Mouse (Mus musculus): ENCODE measurements around the gene Dyrk1a.

Dyrk1a gene

DNA sequence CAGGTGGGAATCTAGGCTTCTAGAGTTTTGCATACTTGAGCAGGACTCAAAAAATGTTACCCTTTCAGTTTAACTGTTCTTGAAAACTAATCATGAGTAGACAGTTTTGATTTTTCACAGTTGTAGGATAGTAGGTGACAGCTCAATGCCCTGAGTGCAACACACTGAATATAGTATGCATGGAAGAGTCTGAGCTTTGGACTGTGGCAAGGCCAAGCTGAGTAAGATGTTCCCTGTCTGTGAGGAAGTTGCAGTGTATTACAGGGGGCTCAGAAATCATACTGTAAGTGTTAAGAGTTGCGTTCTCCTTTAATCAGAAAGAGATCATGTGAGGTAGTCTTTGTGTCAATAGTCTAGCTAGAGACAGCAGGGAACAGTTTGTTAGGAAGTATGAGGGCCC, 20.4 kb downstream of the Dyrk1a start:
- no peak for DNase-seq (ENCODE audit: low read depth, low spot score)

DNA sequence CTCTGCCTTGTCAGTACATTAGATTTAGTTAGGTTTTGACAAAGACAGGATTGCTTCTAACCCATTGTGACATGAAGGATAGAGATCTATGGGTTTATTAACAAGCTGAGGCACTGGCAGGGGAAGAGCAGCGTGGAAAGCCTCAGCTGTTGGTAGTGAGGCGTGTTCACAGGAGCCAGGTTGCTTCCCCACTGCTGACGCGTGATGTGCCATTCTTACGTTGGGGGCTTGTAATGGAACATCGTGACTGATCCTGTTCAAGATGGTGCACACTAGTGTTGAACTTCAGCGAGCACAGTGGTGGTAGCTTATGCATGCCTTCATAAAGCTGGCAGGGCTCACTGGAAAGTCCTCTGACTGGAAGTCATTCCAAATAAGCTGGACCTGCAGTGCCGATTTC, 21.2 kb downstream of the Dyrk1a start:
- no peak for DNase-seq (ENCODE audit: low read depth, low spot score)

DNA sequence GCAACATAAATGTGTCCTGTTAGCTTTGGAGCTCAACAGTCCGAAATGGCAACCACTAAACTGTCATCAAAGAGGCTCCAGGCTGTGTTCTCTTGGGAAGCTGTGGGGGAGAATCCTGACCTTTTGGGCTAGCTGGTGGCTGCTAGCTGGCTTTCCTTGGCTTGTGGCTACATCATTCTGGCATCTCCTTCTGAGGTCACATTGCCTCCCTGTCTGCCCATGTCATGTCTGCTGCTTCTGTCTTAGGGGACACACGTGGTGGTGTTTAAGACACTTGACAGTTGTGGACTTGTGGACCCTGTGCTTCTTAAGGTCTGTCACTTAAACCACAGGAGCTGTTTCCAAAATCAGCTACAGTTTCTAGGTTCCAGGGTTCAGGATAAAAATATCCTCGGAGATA, 21.7 kb downstream of the Dyrk1a start:
- DNase-seq (ENCODE audit: low read depth, low spot score): no peak

DNA sequence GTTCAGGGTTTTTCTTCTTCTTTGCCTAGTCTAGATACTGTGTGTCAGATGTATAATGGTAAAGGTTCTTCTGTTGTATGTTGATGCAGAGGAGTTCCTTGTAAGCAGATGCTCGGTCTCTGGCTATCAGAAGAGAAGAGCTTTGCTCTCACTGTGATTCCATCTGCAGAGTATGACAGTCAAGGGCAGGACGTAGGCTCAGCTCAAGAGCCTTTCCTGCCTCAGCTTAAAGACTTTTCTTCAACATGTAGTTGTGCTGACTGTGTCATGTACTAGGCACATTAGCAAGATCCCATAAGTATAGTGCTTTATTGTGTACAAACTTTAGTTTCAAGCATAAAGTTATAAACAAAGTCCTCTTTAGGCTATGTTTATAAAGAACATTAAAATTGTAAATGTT, 26.8 kb downstream of the Dyrk1a start:
- no peak for DNase-seq (ENCODE audit: low read depth, low spot score)

DNA sequence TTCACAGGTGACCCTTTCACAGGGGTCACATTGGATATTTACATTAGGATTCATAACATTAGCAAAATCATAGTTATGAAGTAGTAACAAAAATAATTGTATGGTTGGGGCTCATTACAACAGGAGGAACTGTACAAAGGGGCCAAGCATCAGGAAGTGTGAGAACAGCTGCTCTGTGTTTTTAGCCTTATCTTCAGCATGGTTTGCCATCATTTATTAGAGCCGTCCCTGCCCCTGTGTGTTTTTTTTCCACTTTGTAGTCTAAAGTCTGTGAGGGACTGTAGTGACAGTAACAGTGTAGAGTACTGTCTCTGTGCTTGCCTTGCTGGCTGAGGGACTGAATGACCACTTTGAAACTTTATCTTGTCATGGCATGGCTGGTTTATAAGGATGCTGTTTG, 27.8 kb downstream of the Dyrk1a start:
- DNase-seq (ENCODE audit: low read depth, low spot score): no peak

DNA sequence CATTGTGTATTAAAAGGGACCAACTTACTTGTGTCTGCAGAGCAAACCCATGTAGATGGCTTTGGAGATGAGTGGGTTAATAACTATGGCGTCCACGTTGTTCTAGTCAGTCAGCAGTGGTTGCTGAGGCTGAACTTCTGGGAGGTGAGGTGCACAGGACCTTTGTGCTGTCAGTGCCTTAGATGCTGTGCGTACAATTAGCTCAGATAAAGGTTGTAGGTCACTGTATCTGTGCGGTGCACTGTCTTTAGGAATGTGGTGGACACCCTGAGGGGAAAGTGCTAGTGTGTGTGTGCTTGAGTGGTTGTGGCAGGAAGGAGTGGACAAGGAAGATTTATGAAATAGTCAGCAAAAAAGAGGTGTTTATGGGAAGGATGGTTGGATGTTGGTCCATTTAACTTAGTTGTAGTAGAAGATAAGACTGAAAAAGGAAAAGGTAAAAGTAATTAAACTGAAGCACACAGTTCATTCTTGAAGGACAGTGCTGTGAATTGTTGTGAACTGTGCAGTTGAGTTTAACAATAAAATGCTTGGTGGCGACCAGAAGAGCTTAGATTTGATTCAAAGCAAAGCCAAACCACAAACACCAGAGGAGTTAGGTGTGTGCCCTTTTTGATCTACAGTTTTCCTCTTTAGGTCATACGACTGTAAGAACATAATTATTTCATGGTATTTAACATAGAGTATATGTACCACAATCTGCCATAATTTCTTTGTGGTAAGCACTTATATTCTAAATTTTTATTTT, 30.3 kb downstream of the Dyrk1a start:
- DNase-seq (ENCODE audit: low read depth, low spot score): no peak

DNA sequence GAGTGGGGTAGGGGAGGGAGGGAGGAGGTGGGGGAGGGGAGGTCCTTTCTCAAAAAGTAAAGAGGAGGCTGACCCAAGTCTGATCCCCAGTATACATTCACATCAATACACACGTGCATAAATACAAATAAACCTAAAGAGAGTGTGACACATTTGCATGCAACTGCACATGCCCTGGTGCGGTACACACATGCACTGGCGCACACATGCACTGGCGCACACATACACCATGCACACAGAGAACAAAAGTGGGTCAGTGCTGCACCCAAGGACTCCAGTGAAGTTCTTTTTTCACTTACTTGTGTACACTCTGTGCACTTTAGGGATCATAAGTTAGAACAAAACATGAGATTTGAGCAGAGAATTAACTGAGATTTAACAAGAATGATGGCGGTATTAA, 31.3 kb downstream of the Dyrk1a start:
- no peak for DNase-seq (ENCODE audit: low read depth, low spot score)

DNA sequence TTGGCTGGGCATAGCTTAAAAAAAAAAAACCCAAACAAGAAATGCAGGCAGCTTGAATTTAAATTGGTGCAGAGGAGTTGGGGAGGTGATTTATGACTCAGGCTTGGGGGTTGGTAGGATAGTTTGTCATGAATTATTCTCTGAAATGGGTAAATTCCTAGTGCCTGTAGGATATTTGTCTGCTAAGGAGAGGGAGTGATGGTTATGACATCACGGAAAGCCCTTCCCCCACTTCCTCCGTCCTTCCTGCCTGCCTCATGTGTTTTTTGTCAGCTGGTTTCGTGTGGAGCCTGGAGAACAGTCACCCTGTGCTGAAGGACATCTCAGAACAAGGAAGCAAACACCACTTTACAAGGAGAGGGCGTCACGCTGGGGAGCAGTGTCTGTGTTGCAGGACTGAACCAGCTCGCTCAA, 31.7 kb downstream of the Dyrk1a start:
- peak; percentile 59 for DNase-seq (ENCODE audit: low read depth, low spot score)

DNA sequence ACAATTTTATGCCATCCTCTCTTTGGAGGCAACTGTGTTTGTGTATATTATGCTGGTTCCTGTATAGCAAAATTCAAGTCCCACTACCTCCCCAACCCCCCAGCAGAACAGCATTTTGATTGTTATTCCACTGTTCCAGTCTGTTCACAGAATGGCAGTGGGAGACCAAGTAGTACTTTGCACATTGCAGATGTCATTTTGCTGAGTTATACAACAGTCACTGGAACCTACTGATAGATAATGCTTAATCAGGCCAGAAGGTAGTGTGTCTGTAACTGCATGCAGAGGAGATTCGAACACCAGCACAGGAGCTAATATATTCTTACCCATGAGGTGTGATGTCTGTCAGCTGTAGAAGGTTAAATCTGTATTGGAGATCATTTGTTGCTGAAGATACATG, 32.4 kb downstream of the Dyrk1a start:
- DNase-seq (ENCODE audit: low read depth, low spot score): no peak

DNA sequence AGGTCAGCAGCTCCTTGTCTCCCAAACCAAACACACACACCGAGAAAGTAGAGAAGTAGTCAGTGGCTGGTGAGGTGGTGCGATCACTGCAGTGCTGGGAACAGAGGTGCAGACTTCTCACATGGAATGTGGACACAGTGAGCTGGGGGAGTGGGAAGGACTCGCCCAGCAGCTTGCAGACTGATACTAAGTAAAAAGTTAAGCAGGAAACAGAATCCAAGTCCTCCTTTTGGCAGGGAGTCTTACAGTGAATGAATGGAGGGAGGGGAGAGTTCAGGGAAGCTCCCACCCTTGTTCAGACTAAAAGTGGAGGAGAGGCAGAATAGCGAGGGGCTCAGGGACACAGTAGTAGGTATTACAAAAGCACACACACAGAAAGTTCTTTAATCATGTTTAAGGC, 32.9 kb downstream of the Dyrk1a start:
- DNase-seq (ENCODE audit: low read depth, low spot score): no peak

DNA sequence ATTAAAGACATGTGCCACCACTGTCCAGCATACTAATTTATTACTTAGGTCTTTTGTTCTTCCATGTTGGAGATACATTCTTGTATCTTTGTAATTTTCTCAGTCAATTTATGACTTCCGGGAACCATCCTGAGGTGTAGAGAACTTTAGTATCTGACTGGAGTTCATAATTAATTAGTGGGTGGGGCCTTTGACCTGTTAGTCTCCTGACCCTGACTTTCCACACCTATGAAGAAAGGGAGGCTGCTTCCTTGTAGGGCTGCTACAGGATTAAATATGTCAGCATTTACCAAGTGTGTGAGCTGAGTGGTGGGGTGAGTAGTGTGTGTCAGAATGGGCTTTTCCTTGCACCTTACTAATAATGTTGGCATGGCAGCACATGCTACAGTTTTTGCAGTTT, 36.4 kb downstream of the Dyrk1a start:
- DNase-seq (ENCODE audit: low read depth, low spot score): no peak

DNA sequence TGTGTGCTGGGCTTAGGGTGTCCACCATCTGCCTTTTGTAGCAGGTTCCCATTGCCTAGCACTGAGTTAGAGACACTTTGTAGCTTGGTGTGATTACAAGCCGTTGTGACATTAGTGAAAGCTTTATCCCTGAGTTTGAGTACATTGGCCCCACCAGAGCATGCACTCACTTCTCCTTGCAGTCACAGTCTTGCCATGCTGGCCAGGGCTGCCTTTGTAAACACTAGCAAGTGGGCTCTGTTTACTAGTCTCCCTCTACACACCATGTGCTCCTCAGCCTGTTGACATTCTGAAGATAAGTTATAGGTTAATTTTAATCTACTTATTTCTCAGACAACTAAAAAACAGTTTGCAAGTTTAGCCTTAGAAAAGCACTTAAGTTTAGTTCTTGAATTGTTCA, 37.7 kb downstream of the Dyrk1a start:
- DNase-seq (ENCODE audit: low read depth, low spot score): no peak

DNA sequence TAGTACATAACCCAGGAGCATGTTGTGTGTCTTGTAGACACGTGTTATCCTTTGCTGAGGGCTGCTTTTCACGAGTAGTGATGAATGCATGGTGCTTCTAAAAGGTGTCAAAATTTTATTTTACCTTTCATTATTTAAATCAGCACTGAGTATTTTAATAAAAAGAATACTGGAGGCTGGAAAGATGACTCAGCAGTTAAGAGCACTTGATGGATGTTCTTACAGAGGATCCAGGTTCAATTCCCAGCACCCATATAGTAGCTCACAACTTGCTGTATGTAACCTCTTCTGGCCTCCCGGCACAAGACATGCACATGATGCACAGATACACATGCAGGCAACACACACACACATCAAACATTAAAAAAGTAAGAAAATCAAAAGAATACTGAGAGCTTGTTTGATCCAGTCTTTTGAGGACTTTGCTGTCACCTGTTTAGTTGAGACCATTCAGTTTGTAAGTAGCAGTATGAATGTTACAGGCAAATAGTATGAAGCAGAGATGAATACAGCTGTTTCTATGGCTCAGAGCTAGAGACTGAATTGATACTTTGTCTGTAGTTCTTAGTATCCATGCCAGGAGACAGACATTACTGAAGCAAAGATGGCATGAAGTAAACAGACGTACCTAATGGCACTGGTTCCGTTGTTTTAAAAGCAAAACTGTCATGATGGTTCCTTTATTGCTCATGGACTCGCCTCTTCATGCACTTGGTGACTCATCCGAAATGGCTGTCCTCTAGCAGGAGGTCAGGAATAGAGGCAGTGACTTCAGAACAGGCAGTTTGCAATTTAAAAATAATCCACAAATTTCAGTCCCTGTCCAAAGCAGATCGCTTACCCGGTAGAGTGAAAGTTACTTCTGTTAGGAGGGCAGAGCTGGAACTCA, 39.1 kb downstream of the Dyrk1a start:
- no peak for DNase-seq (ENCODE audit: low read depth, low spot score)

DNA sequence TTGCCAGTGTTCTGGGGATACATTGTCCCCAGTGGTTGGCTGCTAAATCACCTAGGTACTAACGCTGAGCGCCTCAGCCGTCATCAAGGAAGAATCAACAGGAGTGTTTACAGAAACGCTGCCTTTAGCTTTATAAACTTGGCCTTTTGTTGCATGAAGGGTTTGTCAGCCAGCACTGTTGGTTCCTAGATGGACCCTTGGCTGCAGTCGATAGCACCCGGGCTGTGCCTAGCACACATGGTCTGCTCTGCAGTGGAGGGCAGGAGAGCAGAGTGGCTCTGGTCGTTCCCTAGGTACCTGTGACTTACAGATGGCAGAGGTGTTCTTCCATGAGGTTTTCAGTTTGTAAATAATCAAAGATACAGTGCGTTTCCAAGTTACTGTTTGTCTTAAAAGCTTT, 42.8 kb downstream of the Dyrk1a start:
- no peak for DNase-seq (ENCODE audit: low read depth, low spot score)

DNA sequence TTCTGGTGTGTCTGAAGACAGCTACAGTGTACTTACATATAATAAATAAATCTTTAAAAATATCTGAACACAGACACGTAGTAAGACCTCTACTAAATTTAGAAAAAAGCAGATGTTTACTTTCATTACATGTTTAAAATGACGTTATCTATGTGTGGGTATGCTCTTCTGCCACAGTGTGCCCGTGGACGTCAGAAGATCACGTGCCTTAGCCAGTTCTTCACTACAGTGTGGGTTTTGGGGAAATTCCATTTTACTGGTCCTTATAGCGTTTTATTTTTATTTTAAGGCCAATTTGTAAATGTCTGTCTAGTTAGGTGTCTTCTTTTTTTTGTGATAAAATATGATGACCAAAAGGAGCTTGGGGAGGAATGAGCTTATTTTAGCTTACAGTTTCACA, 47.4 kb downstream of the Dyrk1a start:
- DNase-seq (ENCODE audit: low read depth, low spot score): no peak

DNA sequence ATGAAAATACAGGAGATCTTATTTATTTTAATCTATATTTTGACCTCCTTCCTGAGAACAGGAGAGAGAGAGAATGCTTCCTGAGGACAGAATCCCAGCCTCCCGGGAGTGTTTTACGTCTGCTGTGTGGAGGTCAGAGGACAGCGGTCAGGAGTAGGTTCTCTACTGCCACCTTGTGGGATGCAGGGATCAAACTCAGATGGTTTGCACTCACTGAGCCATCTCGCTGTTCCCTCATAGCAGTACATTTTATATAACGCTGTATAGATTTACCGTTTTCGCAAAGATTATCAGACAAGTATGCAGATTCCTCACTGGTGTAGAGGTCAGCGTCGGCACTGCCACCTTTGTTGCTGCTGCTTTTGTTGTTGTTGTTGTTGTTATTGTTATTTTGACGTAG, 48.7 kb downstream of the Dyrk1a start:
- DNase-seq (ENCODE audit: low read depth, low spot score): peak; percentile 45

DNA sequence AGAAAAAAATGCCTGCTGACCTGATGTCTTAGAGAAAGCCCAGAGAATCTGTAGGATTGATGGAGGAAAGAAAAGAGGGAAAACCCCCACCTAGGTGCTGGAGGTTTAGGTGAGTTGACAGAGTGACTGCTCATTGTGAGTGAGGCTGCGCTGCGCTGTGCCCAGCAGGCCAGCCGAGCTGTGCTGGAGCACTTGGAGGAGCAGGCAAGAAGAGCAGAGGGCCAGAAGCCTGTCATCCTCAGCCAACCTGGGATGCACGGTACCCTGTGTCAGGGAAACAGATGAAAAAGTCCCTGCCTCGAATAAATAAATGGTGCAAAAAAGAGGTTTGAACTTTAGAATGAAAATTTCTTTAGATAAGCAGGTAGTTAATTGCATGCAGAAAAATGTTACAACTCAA, 49.5 kb downstream of the Dyrk1a start:
- no peak for DNase-seq (ENCODE audit: low read depth, low spot score)

DNA sequence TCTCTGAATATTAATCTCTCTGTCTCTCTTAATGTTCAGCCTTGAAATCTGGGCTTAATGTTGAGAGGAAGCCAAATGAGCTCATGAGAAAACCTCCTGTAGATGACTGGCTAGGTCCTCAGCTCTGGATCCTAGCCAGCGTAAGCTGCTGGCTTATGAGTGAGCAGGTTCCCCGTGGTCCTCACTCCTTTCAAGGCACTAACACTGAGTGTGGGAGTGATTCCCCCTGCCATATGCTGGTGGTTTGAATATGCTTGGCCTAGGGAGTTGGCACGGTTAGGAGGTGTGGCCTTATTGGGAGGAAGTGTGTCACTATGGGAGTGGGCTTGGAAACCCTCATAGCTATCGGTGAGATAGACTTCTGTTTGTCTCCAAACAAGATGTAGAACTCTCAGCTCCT, 55.1 kb downstream of the Dyrk1a start:
- no peak for DNase-seq (ENCODE audit: low read depth, low spot score)

DNA sequence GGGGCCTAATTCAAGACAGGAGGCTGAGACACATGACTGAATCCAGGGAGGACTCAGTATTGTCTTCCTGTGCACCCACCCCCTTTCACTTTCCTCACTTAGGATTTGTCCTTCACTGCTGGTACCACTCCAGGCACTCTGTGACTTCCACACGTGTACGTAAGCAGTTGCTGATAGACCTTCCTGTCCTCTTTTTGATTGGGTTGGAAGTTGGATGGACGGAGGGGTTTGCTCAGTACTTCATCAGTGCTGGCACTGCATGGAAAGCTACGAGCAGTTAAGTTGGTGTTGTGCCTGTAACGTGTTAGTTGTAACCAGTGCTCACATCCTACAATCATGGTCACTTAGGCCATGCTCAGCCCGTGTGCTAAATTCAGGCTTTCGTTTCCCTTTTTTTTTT, 55.8 kb downstream of the Dyrk1a start:
- no peak for DNase-seq (ENCODE audit: low read depth, low spot score)

DNA sequence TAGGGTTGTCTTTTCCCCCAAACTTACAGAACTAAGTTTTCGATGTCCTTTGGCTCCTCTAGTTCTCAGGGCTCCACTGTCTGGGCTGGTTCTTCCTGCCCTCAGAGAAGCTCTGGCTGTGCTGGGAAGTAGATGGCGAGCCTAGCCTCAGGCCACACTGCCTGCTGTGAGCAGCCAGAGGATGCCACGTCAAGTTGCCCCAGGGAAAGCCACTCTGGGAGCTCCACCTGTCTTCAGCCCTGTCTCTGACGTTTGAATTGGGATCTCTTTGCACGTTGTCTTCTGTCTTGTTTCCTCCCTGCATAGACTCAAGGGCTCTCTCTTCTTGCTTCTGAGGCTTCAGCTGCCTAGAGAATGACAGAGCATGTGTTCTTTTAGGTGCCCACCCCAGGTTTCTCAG, 57.9 kb downstream of the Dyrk1a start:
- peak; percentile 14 for DNase-seq (ENCODE audit: low read depth, low spot score)

DNA sequence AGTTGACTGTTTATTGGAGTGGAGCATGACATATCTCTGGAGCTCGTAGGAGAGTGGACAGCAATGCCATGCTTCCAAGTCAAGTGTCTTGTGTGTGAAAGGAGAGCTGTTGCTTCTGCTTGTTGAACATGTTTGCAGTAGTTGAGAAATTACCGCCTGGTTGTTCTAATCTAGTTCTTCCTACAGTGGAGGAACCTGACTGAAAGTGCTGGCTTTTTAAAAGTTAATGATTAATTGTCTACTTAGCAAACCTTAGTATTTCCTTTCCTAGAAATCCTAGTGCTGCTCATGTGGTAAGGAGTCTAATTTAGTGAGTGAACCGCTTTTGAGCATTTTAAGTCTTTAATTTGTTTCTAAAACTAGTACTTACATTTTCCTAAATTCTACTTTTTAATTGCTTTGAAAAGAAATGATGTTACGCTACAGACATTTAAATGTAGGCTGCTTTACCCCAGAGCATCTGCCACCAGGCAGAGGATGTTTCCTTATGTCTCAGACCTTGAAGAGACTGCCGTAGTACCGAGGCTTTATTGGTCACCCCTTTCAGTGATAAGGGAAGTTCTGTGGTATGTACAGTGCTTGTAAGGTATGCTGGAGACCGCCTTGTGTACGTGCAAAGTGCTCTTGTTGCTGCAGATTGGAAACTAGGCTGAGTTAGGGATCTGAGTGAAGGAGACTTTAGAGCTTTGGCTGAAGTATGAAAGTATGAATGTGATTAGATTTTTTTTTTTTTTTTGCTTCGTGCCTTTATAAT, 59.3 kb downstream of the Dyrk1a start:
- DNase-seq (ENCODE audit: low read depth, low spot score): no peak

DNA sequence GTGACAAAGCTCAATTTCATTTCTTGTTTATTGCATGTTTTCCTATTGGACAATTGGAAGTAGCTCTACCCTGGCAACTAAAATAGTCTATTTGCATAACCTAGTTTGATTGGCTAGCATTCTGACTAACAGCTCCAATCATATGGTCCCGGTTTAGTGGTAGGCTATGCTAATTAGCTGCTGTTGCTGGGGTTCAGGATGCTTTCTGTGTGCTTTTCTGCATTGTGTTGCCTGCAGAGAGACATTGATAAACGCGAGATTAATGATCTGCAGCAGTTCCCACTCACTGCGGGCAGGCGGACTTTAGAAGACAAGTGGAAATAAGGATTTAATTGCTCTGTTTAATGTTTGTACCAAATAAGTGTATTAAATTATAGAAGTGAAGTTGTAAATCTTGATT, 62.2 kb downstream of the Dyrk1a start:
- no peak for DNase-seq (ENCODE audit: low read depth, low spot score)

All from WW6 (cell line).